Mouse (Mus musculus) myocyte (in vitro differentiated cells): ENCODE measurements around the gene Wrap73.

Experiments
- CEBPB ChIP-seq: IDR thresholded peaks from 2 replicates; pipeline ENCODE4 v1.6.1; 2011; ENCODE audit warnings: mild to moderate bottlenecking, moderate library complexity; ENCODE audit not compliant: poor library complexity, insufficient read depth, severe bottlenecking
- MAX ChIP-seq: IDR thresholded peaks from one replicate; pipeline ENCODE4 v1.6.1; 2011; ENCODE audit warnings: low read depth, mild to moderate bottlenecking, control low read depth
- MYOD1 ChIP-seq, 3 experiments: IDR thresholded peaks; one replicate each; pipeline ENCODE4 v1.6.1; 2011; ENCODE audit warnings: control low read depth in 2 of 3, low read depth in 2 of 3, mild to moderate bottlenecking in 2 of 3, moderate library complexity in 1 of 3; ENCODE audit not compliant: insufficient read length in 2 of 3, control insufficient read depth in 1 of 3
- MYOG ChIP-seq, 3 experiments: IDR thresholded peaks; one replicate each; pipeline ENCODE4 v1.6.1; 2011; ENCODE audit warnings: control low read depth in 2 of 3, low read depth in 2 of 3, mild to moderate bottlenecking in 2 of 3; ENCODE audit not compliant: insufficient read length in 2 of 3, control insufficient read depth in 1 of 3, insufficient read depth in 1 of 3
- POLR2A ChIP-seq: IDR thresholded peaks from one replicate; pipeline ENCODE4 v1.6.1; 2011; ENCODE audit warnings: low read depth, mild to moderate bottlenecking, control low read depth, moderate library complexity; ENCODE audit not compliant: insufficient read length
- POLR2AphosphoS2 ChIP-seq: IDR thresholded peaks from one replicate; pipeline ENCODE4 v1.6.1; 2011; ENCODE audit warnings: low read depth, control low read depth; ENCODE audit not compliant: insufficient read length
- USF1 ChIP-seq: IDR thresholded peaks from one replicate; pipeline ENCODE4 v1.6.1; 2011; ENCODE audit warnings: low read depth, mild to moderate bottlenecking, control low read depth, moderate library complexity

DNA sequence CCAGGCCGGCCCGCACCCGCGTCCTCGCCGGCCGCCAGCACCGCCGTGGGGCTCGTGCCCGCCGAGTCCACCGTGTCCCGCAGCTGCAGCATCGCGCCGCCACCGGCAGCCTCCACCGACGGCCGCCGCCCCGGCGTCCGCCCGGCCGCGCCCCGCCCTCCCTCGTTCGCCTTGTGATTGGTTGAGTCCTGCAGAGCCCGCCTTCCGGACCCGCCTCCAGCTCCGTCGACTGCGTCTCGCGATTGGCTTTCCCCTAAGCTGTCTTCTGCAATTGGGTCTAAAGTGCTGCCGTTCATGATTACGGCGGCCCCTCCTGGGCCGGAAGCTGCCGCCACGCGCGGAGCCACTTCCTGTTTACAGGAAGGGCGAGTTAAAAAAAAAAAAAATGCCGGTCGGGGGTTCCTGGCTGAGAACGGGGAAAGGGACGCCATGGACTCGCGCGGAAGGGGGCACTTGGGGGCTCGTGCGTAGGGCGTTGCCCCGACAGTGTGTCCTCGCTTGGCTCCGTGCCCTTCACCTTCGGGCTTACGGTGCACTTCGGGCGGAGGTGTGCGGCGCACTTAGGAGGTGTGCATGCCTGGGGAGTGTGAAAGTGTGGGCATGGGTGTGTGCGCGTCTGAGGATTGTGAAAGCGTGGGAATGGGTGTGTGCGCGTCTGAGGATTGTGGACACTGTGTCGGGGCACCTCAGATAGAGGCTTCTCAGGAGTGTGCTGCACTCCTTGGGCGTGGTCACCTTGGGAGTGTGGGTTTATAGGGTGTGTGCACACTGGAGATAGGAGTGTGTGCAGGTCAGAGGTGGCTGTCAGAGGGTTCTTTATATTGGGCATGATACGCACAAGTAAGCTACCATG is 18.6 kb downstream of the Wrap73 start, which contains the start of gene Tprgl:
- peak; percentile 99 for TF ChIP-seq POLR2A
- no peak for TF ChIP-seq USF1
- TF ChIP-seq CEBPB = no peak
- no peak for TF ChIP-seq MAX
- peak; percentile 97 for TF ChIP-seq POLR2AphosphoS2
- peak in 1 of 3 experiments; percentile 44 for TF ChIP-seq MYOD1 (IDR thresholded peaks at IDR 0.05; ENCODE audit: control insufficient read depth in 1 of 3, insufficient read length in 2 of 3, low read depth in 2 of 3)
- peak in 1 of 3 experiments; percentile 17 for TF ChIP-seq MYOG (IDR thresholded peaks at IDR 0.05; ENCODE audit: control insufficient read depth in 1 of 3, insufficient read depth in 1 of 3, insufficient read length in 2 of 3, low read depth in 2 of 3)
